Mouse (Mus musculus) gastrocnemius, adult 2 months (tissue): ENCODE measurements around the gene Ttc30a1. TPM values are rescaled to one million over a fixed set of nuclear protein-coding genes. Genes with fewer than 3 reads are reported as not detected.
"Not testable (repeated sequence)": the region's sequence is repeated elsewhere in the genome, so short reads cannot be mapped to it uniquely, and the experiment has no call there.

Experiments
- DNase-seq: peaks from one replicate; pipeline ENCODE4 v3.0.0; 2022
- H3K27ac ChIP-seq: fragments of 200-600 bp; 2 replicates; pipeline ENCODE4 v1.8.1; 2022; ENCODE audit warnings: mild to moderate bottlenecking
- H3K4me3 ChIP-seq: fragments of 200-600 bp; 2 replicates; pipeline ENCODE4 v1.8.1; 2022; ENCODE audit warnings: mild to moderate bottlenecking, moderate library complexity
- CTCF ChIP-seq: fragments of 200-600 bp; IDR thresholded peaks from 2 replicates; pipeline ENCODE4 v1.8.1; 2022; ENCODE audit warnings: antibody characterized with exemption, mild to moderate bottlenecking, moderate library complexity
- intact Hi-C: fragments of 180-260 bp; cut with DNase I; formaldehyde crosslinking; loops from one replicate; pipeline ENCODE4 v1.15.1; 2025
- total RNA-seq, 2 experiments: library from RNA; stranded (reverse); gene quantifications; 2 replicates each; pipeline ENCODE4 v1.2.3; 2021

The Ttc30a1 gene
- total RNA-seq, 2 experiments from 2014 or later, result 1.1 to 1.6 TPM

DNA sequence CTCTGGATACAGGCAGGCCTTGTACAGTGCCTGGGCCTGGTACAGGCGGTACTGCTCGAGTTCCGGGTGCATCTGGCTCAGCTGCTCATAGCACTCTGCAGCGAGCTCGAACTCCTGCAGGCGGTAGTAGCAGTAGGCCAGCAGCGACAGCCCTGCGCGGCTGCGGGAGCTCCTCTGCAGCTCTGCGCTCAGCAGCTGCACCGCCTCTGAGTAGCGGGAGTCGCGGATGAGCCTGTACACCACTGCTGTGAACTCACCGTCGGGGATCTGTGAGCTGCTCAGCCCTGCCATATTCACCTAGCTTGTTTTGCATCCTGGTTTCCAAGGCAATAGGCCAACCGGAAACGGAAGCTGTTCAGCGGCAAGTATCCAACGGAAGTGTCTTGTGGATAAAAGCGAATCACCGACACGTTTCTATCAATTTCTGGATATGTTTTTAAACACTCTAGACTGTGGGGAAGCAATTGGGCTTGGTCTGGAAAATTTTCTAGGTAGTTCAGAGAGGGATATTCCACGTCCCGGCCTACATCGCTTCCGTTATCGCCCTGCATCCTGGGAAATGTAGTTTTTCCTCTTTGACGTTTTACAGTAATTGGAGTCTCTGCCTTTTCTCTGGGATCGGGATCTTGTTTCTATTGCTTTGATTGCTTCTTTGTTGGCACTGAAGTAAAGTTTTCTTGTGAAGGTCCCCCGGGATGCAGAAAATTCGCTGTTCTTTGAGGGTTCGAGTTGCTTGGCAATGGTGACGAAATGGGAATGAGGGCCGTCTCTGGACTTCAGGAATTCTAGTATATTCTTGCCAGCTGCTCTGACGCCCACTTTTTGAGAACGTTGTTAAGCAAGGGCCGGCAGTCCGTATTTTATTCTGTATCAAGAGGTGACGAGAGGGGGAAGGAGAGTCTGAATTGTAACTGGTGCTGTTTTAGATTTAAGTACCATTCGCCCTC is 43.4 kb downstream of the Ttc30a1 start, which contains the start of gene Ttc30b:
TSS of gene Ttc30b (minus strand) at position 469 of the 947 bp plus-strand sequence.
- DNase-seq, result peak; percentile 83
- Histone ChIP-seq H3K27ac (peak within 1 kb of the TSS; percentile 94), H3K4me3 (peak within 1 kb of the TSS; percentile 75)
- intact Hi-C loops, result loop anchor here (5.0 kb wide), 1 partner anchor 44 kb away; the partner anchor contains the start of gene Ttc30a1
- TF ChIP-seq CTCF, result no peak

DNA sequence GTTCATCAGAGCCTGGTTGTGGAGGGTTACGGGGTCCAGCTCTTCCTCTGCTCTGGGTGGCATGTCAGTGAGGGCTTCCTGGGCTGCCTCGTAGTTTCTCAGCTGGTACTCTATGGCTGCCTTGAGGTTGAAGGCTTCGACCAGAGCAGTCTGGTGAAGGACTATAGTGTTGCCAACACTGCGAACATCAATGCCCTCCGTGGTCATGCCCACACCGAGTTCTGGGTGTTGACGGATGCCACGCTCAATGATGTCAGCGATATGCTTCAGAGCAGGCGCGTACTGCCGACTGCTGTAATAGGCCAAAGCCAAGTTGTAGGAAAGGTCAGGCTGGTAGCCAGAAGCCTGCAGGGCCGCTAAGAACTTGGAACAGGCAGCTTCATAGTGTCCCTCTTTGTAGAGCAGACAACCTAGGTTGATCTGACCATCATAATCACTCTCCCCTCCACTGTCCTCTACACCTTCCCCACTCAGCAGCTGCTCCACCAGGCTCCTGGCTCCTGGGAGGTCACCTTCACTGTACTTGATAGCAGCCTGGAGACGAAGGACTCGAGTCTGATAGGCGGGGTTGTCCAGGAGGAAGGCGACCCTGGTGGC is 44.1 kb downstream of the Ttc30a1 start:
- Histone ChIP-seq H3K27ac (peak overlapping the region; percentile 94), H3K4me3 (peak overlapping the region; percentile 75)
- DNase-seq, result peak; percentile 28
- intact Hi-C loops, result loop anchor here (5.0 kb wide), 1 partner anchor 45 kb away; the partner anchor contains the start of gene Ttc30a1

DNA sequence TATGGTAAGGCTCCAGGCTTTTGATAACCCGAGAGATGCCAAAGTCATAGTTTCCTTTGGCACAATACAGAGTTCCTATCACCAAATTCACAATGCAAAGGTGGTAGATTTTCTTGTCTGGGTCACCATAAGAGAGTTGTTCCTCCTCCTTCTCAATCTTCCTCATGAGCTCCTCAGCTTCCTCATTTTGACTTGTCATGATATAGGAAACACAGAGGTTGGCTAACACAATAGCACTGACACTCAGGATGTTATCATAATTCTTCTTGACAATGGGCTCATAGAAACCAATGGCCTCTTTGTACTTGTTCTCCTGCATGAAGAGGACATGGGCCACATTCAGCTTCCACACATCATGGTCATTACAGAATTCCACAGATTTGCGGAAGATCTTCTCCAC is 45.1 kb downstream of the Ttc30a1 start:
- not testable (repeated sequence) for H3K4me3 ChIP-seq, H3K27ac ChIP-seq, DNase-seq
- intact Hi-C loops, result loop anchor here (5.0 kb wide), 1 partner anchor 46 kb away; the partner anchor contains the start of gene Ttc30a1

DNA sequence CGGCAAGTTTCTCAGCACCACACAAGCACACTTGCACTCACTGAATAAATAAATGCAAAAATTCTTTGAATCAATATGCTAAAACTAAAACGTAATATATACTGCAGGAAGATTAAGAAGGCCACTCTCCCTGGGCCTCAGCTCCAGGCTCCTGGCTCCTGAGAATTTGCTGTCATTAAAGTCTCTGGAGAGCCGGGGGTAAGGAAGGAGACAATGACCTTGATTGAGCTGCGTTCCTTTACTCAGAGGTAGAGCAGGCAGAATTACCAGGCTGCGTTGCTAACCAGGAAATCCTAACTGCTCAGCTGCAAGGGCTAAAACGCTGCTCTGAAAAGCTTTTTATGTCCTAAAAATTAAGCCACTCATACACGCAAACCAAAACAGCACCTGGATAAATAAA is 48.2 kb downstream of the Ttc30a1 start:
- TF ChIP-seq CTCF, result no peak
- H3K27ac ChIP-seq, result no peak overlapping the region
- H3K4me3 ChIP-seq, result no peak overlapping the region
- intact Hi-C loops, result no loop called here
- no peak for DNase-seq

DNA sequence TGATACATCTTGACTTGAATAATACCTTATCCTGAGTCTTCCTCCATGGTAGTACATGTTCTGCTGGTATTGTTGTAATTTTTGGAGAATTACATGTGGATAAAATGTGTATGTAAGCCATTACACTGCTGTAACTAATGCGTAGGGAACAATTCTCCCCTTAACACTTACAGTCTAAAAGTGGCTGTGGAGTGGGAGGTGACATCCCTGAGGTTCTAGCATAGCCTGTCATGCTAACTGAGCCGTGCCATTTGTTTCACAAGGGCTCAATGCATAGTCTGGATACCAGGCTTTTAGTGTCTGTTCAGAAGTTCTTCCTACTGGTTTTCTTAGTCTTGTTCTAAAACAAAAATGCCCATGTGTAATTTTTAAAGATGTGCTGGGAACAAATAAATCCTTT is 50.8 kb downstream of the Ttc30a1 start:
- intact Hi-C loops, result no loop called here
- TF ChIP-seq CTCF, result no peak
- no peak for DNase-seq
- Histone ChIP-seq H3K4me3 (no peak overlapping the region), H3K27ac (no peak overlapping the region)

DNA sequence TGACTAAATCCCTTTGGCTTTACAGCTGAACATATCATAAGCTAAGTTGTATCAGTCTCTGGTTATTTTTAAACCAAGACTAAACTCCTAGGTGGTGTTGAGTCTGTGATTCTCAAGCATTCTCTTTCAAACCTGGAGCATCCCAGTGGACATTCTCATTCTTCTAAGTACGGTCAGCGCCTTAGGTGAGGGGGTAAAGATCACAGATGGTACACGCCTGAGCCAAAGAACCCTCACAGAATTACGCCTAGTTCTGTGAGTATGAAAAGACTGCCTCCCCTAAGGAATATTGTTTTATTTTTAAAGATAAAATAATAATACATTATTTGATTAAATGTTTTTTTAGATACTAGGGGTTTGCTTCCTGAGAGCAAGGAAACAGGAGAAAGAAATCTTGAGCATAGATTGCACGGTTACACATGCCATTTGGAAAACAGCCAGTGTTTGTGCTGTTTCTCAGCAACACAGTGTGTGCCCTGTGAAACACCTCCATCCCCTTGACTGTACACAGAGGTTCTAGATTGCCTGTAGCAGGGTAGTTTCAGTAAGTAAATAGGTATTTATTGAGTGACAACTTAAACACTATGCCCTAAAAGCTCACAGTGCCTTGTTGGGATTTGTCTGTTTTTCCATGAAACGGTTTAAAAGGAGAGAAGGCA is 51.9 kb downstream of the Ttc30a1 start:
- DNase-seq, result no peak
- no peak overlapping the region for H3K4me3 ChIP-seq
- no peak for TF ChIP-seq CTCF
- intact Hi-C loops, result no loop called here
- no peak overlapping the region for H3K27ac ChIP-seq

DNA sequence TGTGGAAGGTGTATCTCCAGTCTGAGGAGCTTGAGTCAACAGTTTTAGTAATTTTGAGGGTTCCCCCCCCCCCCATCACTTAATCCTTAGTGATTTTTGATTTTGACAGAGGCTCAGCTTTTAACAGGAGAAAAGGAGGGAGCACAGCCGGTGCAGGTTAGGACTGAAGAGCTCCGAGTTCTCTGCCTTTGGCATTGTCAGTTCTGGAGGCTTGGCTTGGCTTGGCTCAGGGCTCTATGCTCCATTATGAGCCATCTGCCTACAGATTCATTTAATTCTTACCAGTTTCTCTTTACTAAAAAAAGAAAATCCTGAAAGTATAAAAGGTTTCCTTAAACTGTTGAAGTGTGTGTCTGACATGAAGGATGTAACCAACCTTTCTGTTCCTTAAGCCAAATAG is 52.6 kb downstream of the Ttc30a1 start:
- no peak for DNase-seq
- Histone ChIP-seq H3K27ac (no peak overlapping the region), H3K4me3 (no peak overlapping the region)
- TF ChIP-seq CTCF, result no peak
- intact Hi-C loops, result no loop called here

Other genes starting within 250 kb of the Ttc30a1 start
- 10 to 100 TPM; 17.7 to 25.4 TPM for gene Agps, start 149.8 kb downstream of the Ttc30a1 start, total RNA-seq
- 1 to 10 TPM; 2.7 to 3.0 TPM for gene Ttc30b, start 43.4 kb downstream of the Ttc30a1 start, total RNA-seq
- gene Ttc30a2, start 3.8 kb downstream of the Ttc30a1 start, total RNA-seq, result under 1 TPM; 0.33 to 0.38 TPM